Mouse (Mus musculus) liver, adult 2 months (tissue): ENCODE results near the gene Abca4. TPM values are rescaled to one million over a fixed set of nuclear protein-coding genes. Genes with fewer than 3 reads are reported as not detected.
"Not testable (repeated sequence)": the region's sequence is repeated elsewhere in the genome, so short reads cannot be mapped to it uniquely, and the experiment has no call there.

Source experiments
- DNase-seq: peaks from one replicate; pipeline ENCODE4 v3.0.0-alpha.2; 2011; ENCODE audit warnings: low read depth, low spot score; ENCODE audit errors: extremely low read depth
- H3K27ac ChIP-seq: fragments of 200-500 bp; replicated peaks from 2 replicates; pipeline ENCODE4 v1.5.1; 2012; ENCODE audit warnings: low read depth, mild to moderate bottlenecking, control low read depth, inconsistent platforms, low read length; ENCODE audit not compliant: insufficient read depth
- H3K27me3 ChIP-seq: fragments of 200-500 bp; 2 replicates; pipeline ENCODE4 v1.6.1; 2012; ENCODE audit warnings: mild to moderate bottlenecking, moderate library complexity, low read length, inconsistent platforms; ENCODE audit not compliant: control insufficient read depth, insufficient read depth
- H3K36me3 ChIP-seq: fragments of 200-500 bp; 2 replicates; pipeline ENCODE4 v1.6.1; 2012; ENCODE audit warnings: low read length, inconsistent platforms; ENCODE audit not compliant: control insufficient read depth, insufficient read depth
- H3K4me1 ChIP-seq: fragments of 200-500 bp; 2 replicates; pipeline ENCODE4 v1.6.1; 2011; ENCODE audit warnings: low read length; ENCODE audit not compliant: control insufficient read depth, insufficient read depth
- H3K4me3 ChIP-seq: fragments of 200-500 bp; 2 replicates; pipeline ENCODE4 v1.5.1; 2011; ENCODE audit warnings: low read depth, mild to moderate bottlenecking, control low read depth, low read length, moderate library complexity; ENCODE audit not compliant: insufficient read depth
- H3K79me2 ChIP-seq: fragments of 200-500 bp; 2 replicates; pipeline ENCODE4 v1.6.1; 2012; ENCODE audit warnings: inconsistent platforms, mild to moderate bottlenecking, low read length, moderate library complexity; ENCODE audit not compliant: control insufficient read depth, insufficient read depth
- H3K9ac ChIP-seq: fragments of 200-500 bp; 2 replicates; pipeline ENCODE4 v1.6.1; 2012; ENCODE audit warnings: low read depth, mild to moderate bottlenecking, control low read depth, inconsistent platforms, low read length
- CTCF ChIP-seq: fragments of 200-500 bp; IDR thresholded peaks from 2 replicates; pipeline ENCODE4 v1.5.1; 2011; ENCODE audit warnings: low read depth, low read length, control low read depth
- POLR2A ChIP-seq: fragments of 200-500 bp; IDR thresholded peaks from 2 replicates; pipeline ENCODE4 v1.6.1; 2011; ENCODE audit warnings: low read length, control low read depth; ENCODE audit not compliant: insufficient read depth; ENCODE audit errors: extremely low read depth
- WGBS: fragments of 180-500 bp; shearing (Covaris S2); methylation state at CpG from one replicate; pipeline ENCODE4 v1.1.7; 2018; 5-methylcytosine and 5-hydroxymethylcytosine counted together
- polyA plus RNA-seq: library from polyadenylated mRNA; depleted of rRNA; stranded (reverse); fragments of >200 nt; gene quantifications from 2 replicates; pipeline ENCODE4 v1.2.3, GENCODE M21; 2012
- total RNA-seq: library from RNA; depleted of rRNA; stranded (reverse); fragments of >200 nt; gene quantifications from 2 replicates; pipeline ENCODE4 v1.2.3, GENCODE M21; 2014

The Abca4 gene
- total and polyA plus RNA-seq, 2 experiments = 0.05 to 0.37 TPM

DNA sequence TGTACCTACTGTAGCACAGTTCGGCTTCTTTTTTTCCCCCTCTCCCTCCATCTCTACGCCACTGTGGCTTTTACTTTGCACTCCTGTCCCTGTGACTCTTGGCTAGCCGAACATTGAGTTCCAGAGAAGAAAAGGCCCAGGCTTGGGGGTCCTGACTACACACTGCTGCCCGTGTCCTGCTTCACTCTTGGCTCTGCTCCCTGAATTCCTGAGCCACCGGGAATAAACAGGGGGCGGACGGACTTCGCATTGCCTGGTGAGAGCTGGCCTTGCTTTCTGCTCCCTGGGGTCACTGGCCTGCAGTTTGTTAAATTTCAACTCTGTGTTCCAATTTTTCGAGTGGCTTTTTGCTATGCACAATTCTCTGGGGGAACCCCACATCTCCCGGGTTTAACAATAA is 30.1 kb downstream of the Abca4 start:
- TF ChIP-seq POLR2A = no peak
- TF ChIP-seq CTCF = no peak
- Histone ChIP-seq H3K27me3 (no peaks in the 10 kb centered on the region), H3K4me3 (no peak overlapping the region; the same call in 1 of the 2 replicates), H3K4me1 (peaks cover 17% of the 10 kb centered on the region), H3K79me2 (no peaks in the 10 kb centered on the region), H3K9ac (peak overlapping the region; percentile 52; the same call in 1 of the 2 replicates), H3K27ac (peak overlapping the region; percentile 96), H3K36me3 (no peaks in the 10 kb centered on the region)
- peak; percentile 84 for DNase-seq
- whole genome bisulfite sequencing = 3% methylated on average over 10 of the region's 10 CpGs

DNA sequence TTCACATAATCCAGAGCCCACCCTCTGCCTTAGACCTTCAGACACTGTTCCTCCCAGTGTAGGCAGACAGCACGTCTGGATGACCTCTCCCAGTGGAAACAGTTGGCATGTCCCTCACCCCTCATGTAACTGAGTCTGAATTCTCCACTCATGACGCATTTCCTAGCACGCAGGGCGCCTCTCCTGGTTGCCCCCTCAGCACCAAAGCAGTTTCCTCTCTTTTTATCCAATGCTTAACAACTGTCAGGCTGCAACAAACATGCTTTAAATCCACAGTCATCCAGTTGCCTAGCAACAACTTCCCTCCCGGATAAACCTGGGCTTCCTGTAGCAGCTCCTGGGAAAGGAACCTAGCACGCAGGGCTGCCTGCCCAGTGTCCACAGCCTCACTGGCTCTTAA is 33.9 kb downstream of the Abca4 start:
- DNase-seq = no peak
- H3K27ac ChIP-seq = no peak overlapping the region
- TF ChIP-seq POLR2A (no peak), CTCF (no peak)

DNA sequence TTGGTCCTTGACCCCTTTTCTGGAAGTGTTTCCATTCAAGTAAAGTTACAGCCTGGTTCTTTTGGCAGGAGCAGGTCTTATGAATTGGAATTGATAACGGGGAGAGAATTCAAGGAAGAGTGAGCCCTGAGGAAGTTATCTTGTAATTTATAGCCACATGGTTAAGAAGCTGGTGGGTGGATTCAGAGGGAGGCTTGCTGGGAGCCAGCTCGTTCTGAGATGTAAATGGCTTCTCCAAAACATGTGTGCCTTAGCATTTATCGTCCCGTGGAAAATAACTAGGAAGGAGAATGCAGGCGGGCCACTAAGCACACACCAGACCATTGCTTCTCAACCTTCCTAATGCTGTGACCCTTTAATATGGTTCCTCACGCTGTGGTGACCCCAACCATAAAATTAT is 34.9 kb downstream of the Abca4 start:
- Histone ChIP-seq H3K36me3 (no peaks in the 10 kb centered on the region), H3K4me3 (no peak overlapping the region), H3K27ac (no peak overlapping the region), H3K9ac (no peak overlapping the region), H3K27me3 (no peaks in the 10 kb centered on the region), H3K4me1 (peaks cover 2% of the 10 kb centered on the region), H3K79me2 (no peaks in the 10 kb centered on the region)
- no peak for TF ChIP-seq CTCF
- no peak for TF ChIP-seq POLR2A
- 88% methylated on average over 6 of the region's 6 CpGs for WGBS
- DNase-seq = no peak

More for the DNA sequence above, 33.9 kb downstream of the Abca4 start:
- Histone ChIP-seq H3K36me3 (no peaks in the 10 kb centered on the region), H3K4me1 (peaks cover 10% of the 10 kb centered on the region), H3K9ac (no peak overlapping the region), H3K27me3 (no peaks in the 10 kb centered on the region), H3K4me3 (no peak overlapping the region), H3K79me2 (no peaks in the 10 kb centered on the region)
- 71% methylated on average over 6 of the region's 6 CpGs for WGBS

DNA sequence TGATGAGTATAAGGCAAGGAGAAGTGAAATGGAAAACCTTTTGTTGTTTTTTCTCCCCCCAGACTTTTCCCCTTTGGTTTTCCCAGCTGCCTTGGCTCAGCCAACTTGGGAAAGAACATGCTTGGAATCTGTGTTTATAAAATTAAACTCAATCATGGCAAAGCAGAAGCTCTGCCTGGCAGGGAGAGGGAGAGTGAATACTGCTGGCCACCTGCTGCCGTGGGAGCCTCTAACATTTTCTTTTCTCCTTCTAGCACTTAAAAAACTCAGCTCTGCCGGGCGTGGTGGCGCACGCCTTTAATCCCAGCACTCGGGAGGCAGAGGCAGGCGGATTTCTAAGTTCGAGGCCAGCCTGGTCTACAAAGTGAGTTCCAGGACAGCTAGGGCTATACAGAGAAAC is 37.4 kb downstream of the Abca4 start:
- H3K4me1 ChIP-seq, H3K36me3 ChIP-seq, H3K27ac ChIP-seq, H3K4me3 ChIP-seq, H3K79me2 ChIP-seq, H3K27me3 ChIP-seq, H3K9ac ChIP-seq, DNase-seq: not testable (repeated sequence)
- 95% methylated on average over 8 of the region's 8 CpGs for WGBS

DNA sequence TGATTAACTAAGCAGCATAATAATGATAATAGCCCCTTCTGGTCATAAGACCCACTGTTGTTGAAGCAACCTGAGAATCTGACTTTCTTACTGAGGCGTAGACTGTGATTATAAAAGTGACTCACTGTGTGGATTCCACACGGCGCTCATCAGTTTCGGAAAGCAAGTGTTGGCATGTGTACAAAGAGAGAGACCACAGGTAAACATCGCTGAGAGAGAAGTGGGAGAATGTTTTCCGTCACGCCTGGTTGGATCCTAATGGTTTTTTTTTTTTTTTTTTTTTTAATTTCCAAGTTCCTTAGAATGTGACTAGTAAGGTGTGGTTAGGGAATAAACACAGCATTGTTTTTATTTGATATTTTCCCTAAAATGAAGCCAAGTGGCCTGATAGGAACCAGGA is 38.1 kb downstream of the Abca4 start:
- Histone ChIP-seq H3K36me3 (no peaks in the 10 kb centered on the region), H3K4me3 (no peak overlapping the region), H3K27ac (no peak overlapping the region), H3K9ac (no peak overlapping the region), H3K4me1 (no peaks in the 10 kb centered on the region), H3K27me3 (no peaks in the 10 kb centered on the region), H3K79me2 (no peaks in the 10 kb centered on the region)
- TF ChIP-seq POLR2A = no peak
- TF ChIP-seq CTCF = no peak
- DNase-seq = no peak
- 93% methylated on average over 7 of the region's 7 CpGs for WGBS

DNA sequence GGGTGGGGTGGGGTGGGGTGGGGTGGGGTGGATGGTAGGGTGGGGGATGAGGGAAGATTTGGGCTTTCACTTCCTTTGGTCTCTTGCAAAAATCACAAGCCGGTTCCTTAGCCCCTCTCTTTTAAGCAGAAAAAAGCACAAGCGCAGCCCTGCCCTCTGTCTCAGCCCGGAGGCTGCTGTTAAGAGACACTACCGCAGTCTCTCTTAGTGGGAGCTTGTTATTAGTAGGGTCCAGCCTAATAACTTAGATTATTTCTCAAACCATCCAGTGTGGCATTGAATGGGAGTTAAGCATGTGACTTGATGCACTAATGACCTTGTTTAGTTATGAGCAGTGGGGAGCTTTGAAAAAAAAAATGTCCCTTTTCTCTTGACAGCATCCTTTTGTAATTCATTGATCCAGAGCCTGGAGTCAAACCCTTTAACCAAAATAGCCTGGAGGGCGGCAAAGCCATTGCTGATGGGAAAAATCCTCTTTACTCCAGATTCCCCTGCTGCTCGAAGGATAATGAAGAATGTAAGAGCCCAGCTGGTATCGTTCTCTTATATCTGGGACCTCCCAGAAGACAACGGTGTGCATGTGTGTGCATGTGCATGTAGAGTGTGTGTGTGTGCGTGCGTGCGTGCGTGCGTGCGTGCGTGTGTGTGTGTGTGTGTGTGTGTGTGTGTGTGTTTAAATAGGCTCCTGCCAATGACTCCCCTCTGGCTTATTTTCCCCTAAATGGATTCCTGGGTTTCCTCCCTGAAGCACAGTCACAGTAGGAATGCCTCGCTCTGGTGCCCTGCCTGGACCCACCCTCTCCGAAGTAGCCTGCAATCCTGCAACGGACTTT is 41.1 kb downstream of the Abca4 start:
- H3K4me1 ChIP-seq = peaks cover 2% of the 10 kb centered on the region
- no peaks in the 10 kb centered on the region for H3K36me3 ChIP-seq
- WGBS = 91% methylated on average over 18 of the region's 18 CpGs

More for the DNA sequence above, 41.1 kb downstream of the Abca4 start:
- DNase-seq = no peak
- H3K27ac ChIP-seq = no peak overlapping the region
- H3K79me2 ChIP-seq = no peaks in the 10 kb centered on the region
- no peak overlapping the region for H3K4me3 ChIP-seq
- no peaks in the 10 kb centered on the region for H3K27me3 ChIP-seq
- TF ChIP-seq CTCF (no peak), POLR2A (no peak)
- H3K9ac ChIP-seq = no peak overlapping the region
